Mouse (Mus musculus) thymus, adult 2 months (tissue): ENCODE data around the gene Xrcc2.

Experiments
- CTCF ChIP-seq: fragments of 200-500 bp; IDR thresholded peaks from 2 replicates; pipeline ENCODE4 v1.5.1; 2012; ENCODE audit warnings: mild to moderate bottlenecking, control low read depth, low read length, moderate library complexity, borderline replicate concordance; ENCODE audit not compliant: control insufficient read depth, poor library complexity, insufficient read depth; ENCODE audit errors: extremely low read depth
- POLR2A ChIP-seq: fragments of 200-500 bp; IDR thresholded peaks from 2 replicates; pipeline ENCODE4 v1.6.1; 2012; ENCODE audit warnings: mild to moderate bottlenecking, low read length, control low read depth, moderate library complexity; ENCODE audit not compliant: control insufficient read depth, poor library complexity, insufficient read depth; ENCODE audit errors: extremely low read depth

DNA sequence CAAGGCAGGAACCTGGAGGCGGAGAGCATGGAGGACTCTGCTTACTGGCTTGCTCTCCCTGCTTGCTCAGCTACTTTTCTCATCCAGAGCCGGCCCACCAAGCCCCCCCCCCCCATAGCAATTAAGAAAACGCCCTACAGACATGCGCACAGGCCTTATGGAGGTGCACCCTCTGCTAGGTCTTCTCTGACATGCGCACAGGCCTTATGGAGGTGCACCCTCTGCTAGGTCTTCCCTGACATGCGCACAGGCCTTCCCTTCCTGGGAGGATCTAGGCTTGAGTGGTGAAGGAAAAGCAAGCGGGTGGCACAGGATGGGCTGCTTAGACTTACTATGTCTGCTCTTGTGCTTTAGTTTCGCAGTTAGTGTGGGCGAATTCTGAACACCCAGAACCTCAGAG lies 37.3 kb downstream of the Xrcc2 start:
- TF ChIP-seq CTCF = no peak
- no peak for TF ChIP-seq POLR2A
